Mouse (Mus musculus): ENCODE data around the gene Tbc1d21. TPM values are rescaled to one million over a fixed set of nuclear protein-coding genes. Genes with fewer than 3 reads are reported as not detected.

Gene Tbc1d21
- total and polyA plus RNA-seq, 2 experiments from 2014 or later: not detected

GRCm38 (mm10) chr9:58326477-58327180 is 43.6 kb downstream of the Tbc1d21 start:
- H3K4me2 ChIP-seq (ENCODE audit: low read depth): no peak overlapping the region
- no peaks in the 10 kb centered on the region for H3K36me3 ChIP-seq (ENCODE audit: insufficient read depth)
- H3K4me1 ChIP-seq (ENCODE audit: insufficient read depth): 0 out of 2 replicates have a peak, but pooled peaks cover 4% of the 10 kb centered on the region
- TF ChIP-seq CTCF (IDR thresholded peaks at IDR 0.05; ENCODE audit: low read depth): no peak
- H3K27ac ChIP-seq (ENCODE audit: low read depth, low read length): 0 out of 2 replicates have a peak overlapping the region, but pooled peaks have one; percentile 40
- no peak overlapping the region for H3K4me3 ChIP-seq (ENCODE audit: low read depth, low read length)
- DNase-seq: no peak
- no peak overlapping the region for H3K9ac ChIP-seq
- ATAC-seq: peak; percentile 39; the same call in 1 of the 2 replicates
- 37% methylated on average over 4 of the region's 4 CpGs for WGBS
- H3K27me3 ChIP-seq (ENCODE audit: insufficient read depth, low read length): no peaks in the 10 kb centered on the region
- H3K9me3 ChIP-seq (ENCODE audit: low read length): no peaks in the 10 kb centered on the region

DNA sequence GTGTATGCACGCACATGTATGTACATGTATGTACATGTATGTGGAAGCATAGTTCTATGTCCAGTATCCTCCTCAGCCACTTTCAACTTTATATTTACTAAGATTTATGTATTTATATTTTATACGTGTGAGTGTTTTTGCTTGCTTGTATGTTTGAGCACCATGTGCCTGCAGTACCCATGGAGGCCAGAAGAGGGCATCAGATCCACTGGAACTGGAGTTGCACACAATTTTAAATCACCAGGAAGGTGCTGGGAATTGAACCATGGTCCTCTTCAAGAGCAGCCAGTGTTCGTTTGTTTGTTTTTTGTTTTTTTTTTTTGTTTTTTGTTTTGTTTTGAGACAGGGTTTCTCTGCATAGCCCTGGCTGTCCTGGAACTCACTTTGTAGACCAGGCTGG is 48.6 kb downstream of the Tbc1d21 start:
- TF ChIP-seq CTCF (IDR thresholded peaks at IDR 0.05; ENCODE audit: low read depth): peak; percentile 37
- H3K27me3 ChIP-seq (ENCODE audit: insufficient read depth, low read length): no peaks in the 10 kb centered on the region
- 98% methylated on average over 3 of the region's 3 CpGs for WGBS
- H3K36me3 ChIP-seq (ENCODE audit: insufficient read depth): no peaks in the 10 kb centered on the region
- no peak for ATAC-seq
- no peak overlapping the region for H3K4me2 ChIP-seq (ENCODE audit: low read depth)
- H3K27ac ChIP-seq (ENCODE audit: low read depth, low read length): no peak overlapping the region
- 0 out of 2 replicates have a peak, but pooled peaks cover 4% of the 10 kb centered on the region for H3K4me1 ChIP-seq (ENCODE audit: insufficient read depth)
- no peak overlapping the region for H3K4me3 ChIP-seq (ENCODE audit: low read depth, low read length)
- DNase-seq: no peak
- no peak overlapping the region for H3K9ac ChIP-seq
- no peaks in the 10 kb centered on the region for H3K9me3 ChIP-seq (ENCODE audit: low read length)

DNA sequence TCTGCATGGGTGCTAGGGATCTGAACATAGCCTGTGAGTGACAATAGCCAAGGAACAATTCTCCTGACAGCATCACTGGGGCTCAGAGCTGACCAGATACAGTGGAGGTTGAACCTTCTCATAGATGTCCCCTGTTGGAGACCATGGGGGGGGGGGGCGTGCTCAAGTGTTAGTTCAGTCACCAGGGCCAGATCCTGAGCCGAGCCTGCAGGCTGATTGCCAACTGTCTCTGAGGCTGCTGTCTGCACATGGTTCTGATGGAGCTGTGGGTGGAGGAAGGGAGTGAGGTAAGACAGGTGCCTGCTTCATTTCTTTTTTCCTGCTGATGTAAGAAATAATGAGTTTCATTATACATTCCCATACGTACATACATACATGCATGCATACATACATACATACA is 51.9 kb downstream of the Tbc1d21 start:
- Histone ChIP-seq H3K27ac (ENCODE audit: low read depth, low read length) (no peak overlapping the region), H3K4me2 (ENCODE audit: low read depth) (no peak overlapping the region), H3K9me3 (ENCODE audit: low read length) (no peaks in the 10 kb centered on the region), H3K4me3 (ENCODE audit: low read depth, low read length) (no peak overlapping the region), H3K27me3 (ENCODE audit: insufficient read depth, low read length) (no peaks in the 10 kb centered on the region), H3K9ac (no peak overlapping the region), H3K4me1 (ENCODE audit: insufficient read depth) (no peaks in the 10 kb centered on the region), H3K36me3 (ENCODE audit: insufficient read depth) (no peaks in the 10 kb centered on the region)
- ATAC-seq (no peak), DNase-seq (no peak)
- TF ChIP-seq CTCF (IDR thresholded peaks at IDR 0.05; ENCODE audit: low read depth): no peak
- WGBS: 73% methylated on average over 3 of the region's 3 CpGs

- Histone ChIP-seq H3K27me3 (ENCODE audit: insufficient read depth, low read length) (peaks cover 4% of the 10 kb centered on the region; the same call in 1 of the 2 replicates), H3K36me3 (ENCODE audit: insufficient read depth) (no peaks in the 10 kb centered on the region), H3K27ac (ENCODE audit: low read depth, low read length) (no peak overlapping the region), H3K4me3 (ENCODE audit: low read depth, low read length) (no peak overlapping the region), H3K9me3 (ENCODE audit: low read length) (no peaks in the 10 kb centered on the region), H3K4me2 (ENCODE audit: low read depth) (no peak overlapping the region), H3K4me1 (ENCODE audit: insufficient read depth) (no peaks in the 10 kb centered on the region), H3K9ac (no peak overlapping the region)
- ATAC-seq (no peak), DNase-seq (no peak)
- TF ChIP-seq CTCF (IDR thresholded peaks at IDR 0.05; ENCODE audit: low read depth): no peak
- WGBS: 45% methylated on average over 3 of the region's 3 CpGs
These were observed 52.9 kb downstream of the Tbc1d21 start for GRCm38 (mm10) chr9:58317381-58317780.

DNA sequence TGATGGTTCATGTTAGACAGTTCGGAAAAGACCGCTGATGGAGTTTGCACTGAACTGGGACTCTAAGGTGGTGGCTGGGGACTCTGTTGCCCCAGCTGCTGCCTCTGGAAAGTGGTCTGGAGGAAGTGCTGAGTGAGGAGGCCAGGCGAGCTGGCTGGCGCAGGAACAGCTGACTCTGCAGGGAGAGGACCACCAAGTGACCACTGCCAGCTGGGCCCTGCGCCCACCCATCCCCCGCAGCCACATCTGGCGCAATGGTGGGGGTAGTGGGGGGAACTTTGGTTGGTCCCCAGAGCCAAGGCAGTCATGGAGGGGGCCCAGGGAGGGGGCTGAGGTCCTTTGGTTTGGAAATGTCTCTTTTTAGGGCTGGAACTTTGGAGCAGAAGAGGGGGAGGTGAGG is 53.5 kb downstream of the Tbc1d21 start:
- Histone ChIP-seq H3K4me1 (ENCODE audit: insufficient read depth) (no peaks in the 10 kb centered on the region), H3K4me3 (ENCODE audit: low read depth, low read length) (no peak overlapping the region), H3K36me3 (ENCODE audit: insufficient read depth) (no peaks in the 10 kb centered on the region), H3K4me2 (ENCODE audit: low read depth) (no peak overlapping the region), H3K27ac (ENCODE audit: low read depth, low read length) (no peak overlapping the region), H3K9ac (no peak overlapping the region), H3K27me3 (ENCODE audit: insufficient read depth, low read length) (peaks cover 5% of the 10 kb centered on the region; the same call in 1 of the 2 replicates), H3K9me3 (ENCODE audit: low read length) (no peaks in the 10 kb centered on the region)
- 77% methylated on average over 7 of the region's 7 CpGs for WGBS
- DNase-seq (no peak), ATAC-seq (no peak)
- TF ChIP-seq CTCF (IDR thresholded peaks at IDR 0.05; ENCODE audit: low read depth): no peak

- Histone ChIP-seq H3K4me3 (ENCODE audit: low read depth, low read length) (no peak overlapping the region), H3K9ac (no peak overlapping the region), H3K36me3 (ENCODE audit: insufficient read depth) (no peaks in the 10 kb centered on the region), H3K9me3 (ENCODE audit: low read length) (no peaks in the 10 kb centered on the region), H3K4me1 (ENCODE audit: insufficient read depth) (no peaks in the 10 kb centered on the region), H3K27ac (ENCODE audit: low read depth, low read length) (no peak overlapping the region), H3K27me3 (ENCODE audit: insufficient read depth, low read length) (peaks cover 9% of the 10 kb centered on the region; the same call in 1 of the 2 replicates), H3K4me2 (ENCODE audit: low read depth) (no peak overlapping the region)
- no peak for DNase-seq
- no peak for ATAC-seq
- no peak for TF ChIP-seq CTCF (IDR thresholded peaks at IDR 0.05; ENCODE audit: low read depth)
- WGBS: 86% methylated on average over 2 of the region's 2 CpGs
These were observed 54.4 kb downstream of the Tbc1d21 start for GRCm38 (mm10) chr9:58315850-58316249.

DNA sequence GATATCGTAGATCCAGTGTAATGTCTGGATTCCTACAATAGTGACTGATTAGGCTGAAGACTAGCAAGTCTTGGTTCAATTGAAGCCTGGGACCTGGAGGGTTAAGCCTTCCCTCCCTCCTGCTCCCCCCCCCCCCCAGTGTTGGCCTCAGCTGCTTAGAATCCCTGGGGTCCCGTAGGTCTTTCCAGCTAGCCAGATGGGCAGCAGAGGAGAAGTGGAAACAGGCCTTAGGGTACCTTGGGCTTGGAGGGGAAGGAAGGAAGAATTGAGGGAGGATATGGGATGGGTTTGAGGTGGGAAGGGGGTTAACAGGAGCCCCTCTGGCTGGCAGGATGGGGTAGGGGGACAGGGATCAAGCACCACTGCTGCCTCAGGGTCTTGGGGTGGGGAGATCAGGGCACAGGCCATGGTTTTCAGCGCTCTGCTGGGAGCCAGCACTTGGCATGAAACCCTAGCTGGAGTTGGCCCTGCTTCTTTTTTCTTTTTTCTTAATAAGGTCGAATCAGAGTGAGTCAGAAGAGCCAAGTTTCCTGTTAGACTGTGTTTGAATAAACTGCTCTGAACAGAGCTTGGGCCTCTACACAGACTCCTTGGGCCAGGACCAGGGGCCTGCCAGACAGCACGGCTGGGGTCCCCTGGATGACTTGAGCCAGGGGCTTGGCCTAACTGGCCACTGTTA is 55.4 kb downstream of the Tbc1d21 start:
- H3K4me3 ChIP-seq (ENCODE audit: low read depth, low read length): no peak overlapping the region
- DNase-seq (peak; percentile 61), ATAC-seq (peak; percentile 73)
- no peaks in the 10 kb centered on the region for H3K36me3 ChIP-seq (ENCODE audit: insufficient read depth)
- H3K4me2 ChIP-seq (ENCODE audit: low read depth): no peak overlapping the region
- H3K27me3 ChIP-seq (ENCODE audit: insufficient read depth, low read length): peaks cover 9% of the 10 kb centered on the region; the same call in 1 of the 2 replicates
- TF ChIP-seq CTCF (IDR thresholded peaks at IDR 0.05; ENCODE audit: low read depth): no peak
- no peak overlapping the region for H3K9ac ChIP-seq
- no peaks in the 10 kb centered on the region for H3K9me3 ChIP-seq (ENCODE audit: low read length)
- peak overlapping the region; percentile 47 for H3K27ac ChIP-seq (ENCODE audit: low read depth, low read length)
- WGBS: 31% methylated on average over 5 of the region's 5 CpGs
- H3K4me1 ChIP-seq (ENCODE audit: insufficient read depth): no peaks in the 10 kb centered on the region
